16 mouse cellular contexts compared by ENCODE assay signal in genomic region chr3:107607221-107607620, GRCm38 (mm10).
"Had no signal": no experiment of that assay in that cellular context is flagged by ENCODE, and none has a peak within 500 bp of the region (broad histone marks: within the 10 kb centered on the region; RNA-seq: fewer than 3 reads in every experiment).

No protein-coding gene starts in this region.

- DNase-seq: heart, postnatal 10 days; heart, postnatal 14 days; heart, postnatal 36 days; heart, postnatal 4 days; kidney, adult 11 months; kidney, adult 18-20 months; kidney, adult 2 months; kidney, adult 8-10 months; kidney, adult 9 months; kidney, postnatal 10 days; kidney, postnatal 14 days; kidney, postnatal 25 days; kidney, postnatal 36 days; kidney, postnatal 4 days; layer of hippocampus, adult 9-11 months; layer of hippocampus, postnatal 36 days had no signal
